Mouse (Mus musculus) cortical plate, adult 2 months (tissue): ENCODE measurements around the gene Hspbap1.

Source experiments
- CTCF ChIP-seq: fragments of 200-500 bp; IDR thresholded peaks from 2 replicates; pipeline ENCODE4 v1.5.1; 2011; ENCODE audit warnings: mild to moderate bottlenecking, control low read depth, low read length; ENCODE audit not compliant: insufficient read depth; ENCODE audit errors: extremely low read depth
- POLR2A ChIP-seq: fragments of 200-500 bp; IDR thresholded peaks from 2 replicates; pipeline ENCODE4 v1.6.1; 2011; ENCODE audit warnings: mild to moderate bottlenecking, low read length, control low read depth; ENCODE audit not compliant: insufficient read depth; ENCODE audit errors: extremely low read depth

GRCm38 (mm10) chr16:35802163-35802562 is 32.0 kb downstream of the Hspbap1 start:
- TF ChIP-seq POLR2A (no peak), CTCF (no peak)
